Mouse (Mus musculus) granulocyte monocyte progenitor cell, adult 5-6 weeks (primary cell): ENCODE measurements at regions not wholly inside any gene's neighbourhood (a gene's known extent, or its start where the extent isn't known, plus 50 kb on each side); places are given as distances from the start of the nearest gene placed in this dataset.

Source experiments
- ATAC-seq: replicated peaks from 2 replicates; pipeline ENCODE4 v1.8.0; 2016; ENCODE audit warnings: mild to moderate bottlenecking, moderate TSS enrichment, inconsistent platforms; ENCODE audit not compliant: poor library complexity, severe bottlenecking

DNA sequence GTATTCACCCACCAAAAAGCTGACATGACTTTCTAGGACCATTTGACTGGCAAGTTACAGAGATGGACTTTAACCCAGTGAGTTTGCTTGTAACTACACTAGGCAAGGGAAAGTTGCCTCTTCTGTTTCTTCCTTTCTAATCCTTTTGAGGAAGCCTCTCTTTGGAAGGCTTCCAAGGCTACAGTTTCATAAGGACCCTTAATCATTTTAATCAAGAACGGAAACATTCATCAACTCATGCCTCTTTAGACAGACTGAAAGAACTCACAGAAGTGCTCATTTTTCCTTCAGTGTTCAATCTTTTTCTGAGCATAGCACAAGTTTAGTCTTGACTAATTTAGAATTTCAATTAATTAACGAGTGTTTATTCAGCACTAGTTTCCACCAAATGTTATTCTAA, 84.2 kb downstream of the Ddx1 start:
- ATAC-seq: no peak

DNA sequence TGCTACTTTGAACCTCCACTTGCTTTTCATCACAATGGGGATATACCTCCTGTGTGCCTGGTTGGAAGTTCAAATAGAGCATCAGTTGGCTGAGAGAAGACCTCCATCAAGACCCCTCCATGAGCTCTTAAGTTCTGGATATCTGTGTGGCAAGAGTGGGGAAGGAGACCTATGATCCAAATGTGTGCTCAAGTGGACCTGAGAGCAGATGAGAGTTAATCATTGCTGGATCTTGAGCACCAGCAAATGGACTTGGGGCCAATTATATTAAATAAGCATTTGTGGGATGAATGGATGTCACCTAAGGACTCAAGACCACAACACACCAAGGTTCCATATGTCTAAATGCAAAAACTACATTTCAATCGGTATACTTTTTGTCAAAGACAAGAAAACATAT, 88.0 kb downstream of the Ddx1 start:
- no peak for ATAC-seq

DNA sequence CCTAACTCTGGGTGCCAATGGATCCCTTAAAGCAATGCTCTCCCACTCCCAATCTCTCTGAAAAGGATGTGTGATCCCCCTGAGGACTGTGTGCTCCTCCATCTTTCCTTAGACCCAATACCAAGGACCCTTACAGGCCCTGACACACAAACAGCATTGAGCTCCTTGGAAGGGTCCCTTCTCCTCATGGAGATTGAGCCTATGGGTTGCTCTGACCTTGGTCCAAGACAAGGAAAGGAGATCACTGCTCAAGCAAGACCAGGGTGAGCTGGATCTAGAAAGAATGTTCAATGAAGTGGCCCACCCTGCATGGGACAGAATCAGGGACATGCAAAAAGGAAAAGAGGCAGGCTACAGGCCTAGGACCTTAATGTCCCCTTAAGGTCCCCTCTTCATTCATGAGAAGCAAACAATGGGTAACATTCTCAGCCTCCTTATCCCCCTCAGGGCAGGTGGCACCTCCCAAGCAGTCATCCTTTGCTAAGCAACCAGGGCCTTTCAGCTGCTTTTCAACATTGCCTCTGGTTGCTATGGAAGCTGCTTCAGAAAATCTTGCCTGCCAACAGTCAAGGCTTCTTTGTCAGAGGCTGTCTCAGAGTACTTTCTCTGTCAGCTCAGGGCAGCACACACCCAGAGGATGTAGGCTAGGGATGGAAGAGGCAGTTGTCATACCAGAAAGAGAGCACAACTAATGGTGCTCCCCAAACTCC, 89.5 kb downstream of the Ddx1 start:
- ATAC-seq: no peak

DNA sequence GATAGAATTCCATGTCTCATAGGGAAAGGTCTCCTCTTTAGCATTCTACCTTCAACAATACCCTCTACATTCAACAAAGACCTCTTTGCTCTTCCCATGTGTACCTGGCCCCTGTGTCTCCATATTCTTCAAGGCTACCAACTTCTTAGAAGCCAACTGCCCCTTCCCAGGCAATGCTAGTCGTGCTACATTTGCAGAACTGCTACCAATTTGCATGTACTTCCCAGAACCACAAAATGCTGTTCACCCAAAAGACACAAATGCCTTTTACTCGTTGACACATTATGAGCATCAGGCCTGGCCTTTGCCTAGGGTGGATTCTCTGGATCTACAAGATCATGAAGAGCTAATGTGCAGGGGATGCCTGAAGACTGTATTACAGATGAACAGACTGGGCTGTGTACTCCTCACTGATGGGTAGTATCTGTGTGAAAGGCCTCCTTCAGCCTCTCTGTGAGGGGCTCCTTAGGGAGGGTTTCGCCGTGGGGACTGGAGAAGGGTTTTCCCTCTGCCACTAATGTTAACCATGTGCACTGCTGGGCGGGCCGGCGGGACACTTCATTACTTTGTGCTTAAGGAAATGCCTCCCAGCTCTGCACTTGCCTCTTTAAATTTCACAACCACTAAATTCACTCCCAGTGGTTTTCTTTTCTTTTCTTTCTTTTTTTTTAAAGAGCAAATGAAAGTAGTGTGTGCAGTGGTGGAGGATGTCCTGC, 91.2 kb downstream of the Ddx1 start:
- no peak for ATAC-seq

DNA sequence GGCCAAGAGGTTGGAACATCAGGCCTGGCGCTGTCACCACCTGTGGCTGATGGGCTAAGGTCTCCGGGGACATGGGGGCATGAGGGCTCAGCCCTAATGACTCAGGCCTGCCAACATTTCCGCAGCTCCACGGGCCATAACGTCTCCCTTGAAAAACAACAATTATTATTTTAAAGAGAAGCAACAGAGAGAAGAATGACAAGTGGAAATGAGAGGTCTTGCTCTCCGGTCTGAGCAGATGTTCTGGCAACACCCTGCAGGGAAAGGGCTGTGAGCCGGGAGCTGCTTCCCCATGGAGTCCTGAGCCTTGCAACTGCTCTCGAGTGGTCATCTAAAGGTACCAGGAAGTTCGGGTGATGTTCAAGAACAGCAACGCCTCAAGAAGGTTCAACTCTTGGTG, 91.9 kb downstream of the Ddx1 start:
- ATAC-seq: no peak

DNA sequence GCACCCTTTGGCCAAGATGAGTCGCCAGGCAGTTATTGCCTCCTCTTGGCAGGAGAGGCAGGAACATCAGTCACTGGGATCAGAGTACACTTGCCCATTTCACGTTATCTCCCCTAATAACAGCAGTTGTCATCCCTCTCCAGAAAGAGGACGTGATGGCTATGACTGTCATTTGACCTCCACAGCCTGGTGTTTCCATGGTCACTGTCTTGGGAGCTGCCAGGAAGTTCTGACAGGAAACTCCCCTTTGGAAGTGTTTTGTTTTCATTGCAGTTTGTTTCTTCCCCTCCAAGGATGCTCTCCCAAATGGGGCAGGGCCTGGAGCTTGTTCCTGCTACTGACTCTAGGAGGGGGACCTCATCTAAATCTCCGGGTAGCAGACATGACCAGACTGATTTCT, 98.3 kb downstream of the Ddx1 start:
- ATAC-seq: no peak

DNA sequence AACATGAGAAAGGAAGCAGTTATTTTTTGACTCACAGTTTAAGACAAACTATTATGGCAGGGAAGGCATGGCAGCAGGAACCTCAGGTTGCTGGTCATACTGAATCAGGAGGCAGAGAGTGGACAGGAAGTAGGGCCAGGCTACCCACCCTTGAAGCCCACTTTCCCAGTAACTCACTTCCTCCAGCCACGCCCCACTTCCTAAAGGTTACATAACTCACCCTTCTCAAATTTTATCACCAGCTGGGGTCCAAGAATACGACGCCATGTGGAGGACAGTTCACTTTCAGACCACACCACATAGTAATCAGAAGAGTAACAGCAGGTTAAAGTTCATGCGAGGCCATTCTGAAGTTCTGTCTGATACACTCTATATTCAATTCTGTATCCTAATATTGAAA, 101.8 kb downstream of the Ddx1 start:
- ATAC-seq: no peak

DNA sequence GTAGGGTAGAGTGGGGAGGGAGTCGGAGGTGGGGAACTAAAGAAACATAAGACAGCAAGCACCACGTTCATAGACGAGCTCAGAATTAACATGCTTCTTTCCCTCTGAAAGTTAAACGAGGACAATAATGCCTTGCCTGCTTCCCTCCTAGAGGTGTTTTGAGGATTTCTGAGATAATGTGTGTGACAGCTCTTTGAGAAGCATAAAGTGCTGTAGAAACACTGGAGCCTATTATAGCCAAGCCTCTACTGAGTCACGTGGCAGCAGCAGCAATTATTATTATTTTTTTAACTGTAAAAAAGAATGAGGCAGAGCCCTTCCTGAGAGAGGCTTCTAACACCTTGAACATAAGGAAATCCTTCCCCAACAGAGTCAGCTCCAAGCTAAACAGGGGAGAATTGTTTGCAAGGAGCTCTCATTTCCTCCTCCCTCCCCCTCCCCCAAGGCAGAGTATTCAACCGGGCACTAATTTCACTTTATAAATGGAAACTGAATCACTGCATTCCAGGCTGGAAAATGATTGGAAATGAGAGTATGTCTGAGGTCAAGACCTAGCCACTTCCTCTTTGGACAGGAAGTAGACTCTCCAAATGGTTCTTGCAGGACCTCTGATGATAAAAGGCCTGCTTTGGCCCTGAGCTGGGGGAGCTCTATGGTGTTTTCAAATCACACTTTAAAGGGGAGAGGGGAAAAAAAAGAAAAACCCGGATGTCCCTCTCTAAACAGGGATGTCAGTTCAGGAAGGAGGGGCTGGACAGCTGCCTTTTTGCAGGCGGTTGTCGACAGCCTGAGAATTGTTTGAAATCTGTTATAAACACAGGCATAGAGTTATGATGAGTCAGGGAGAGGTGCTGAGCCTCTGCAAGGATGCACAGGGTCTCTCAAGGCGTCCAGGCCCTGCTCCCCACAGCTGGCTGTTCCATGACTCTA, 103.6 kb downstream of the Ddx1 start:
- no peak; the same call in 1 of the 2 replicates for ATAC-seq

DNA sequence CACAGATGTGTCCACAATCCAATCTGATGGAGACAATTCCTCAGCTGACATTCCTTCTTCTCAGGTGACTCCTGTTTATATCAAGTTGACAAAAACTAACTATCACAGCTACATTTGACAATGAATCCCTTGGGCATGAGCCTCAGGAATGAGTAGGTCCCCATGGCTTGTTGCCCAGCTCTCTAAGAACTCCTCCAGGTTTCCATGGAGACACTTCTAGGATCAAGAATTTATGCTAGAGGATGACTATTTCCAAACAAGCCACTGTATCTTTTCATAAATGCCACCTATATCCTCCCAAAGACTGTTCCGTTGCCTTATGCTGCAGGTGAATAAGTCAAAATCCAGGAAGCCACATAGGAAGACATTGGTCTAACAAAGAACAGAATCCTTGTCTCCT, 104.3 kb downstream of the Ddx1 start:
- no peak for ATAC-seq

DNA sequence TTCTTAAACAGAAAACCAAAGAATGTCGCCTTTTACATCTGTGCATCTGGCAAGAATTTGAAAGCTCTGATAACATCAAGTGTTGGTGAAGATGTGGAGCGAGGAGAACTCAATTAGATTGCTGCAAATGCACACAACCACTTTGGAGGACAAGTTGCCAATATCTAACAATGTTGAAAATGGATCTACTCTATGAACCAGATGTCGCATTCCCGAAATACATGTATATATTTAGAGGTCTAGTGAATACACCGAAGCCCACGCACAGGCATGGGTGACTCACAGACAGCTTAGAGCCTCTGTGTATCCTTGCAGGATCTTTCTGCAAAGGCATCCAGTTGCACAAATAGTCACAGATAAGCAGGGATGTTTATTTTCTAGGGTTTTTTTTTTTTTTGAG, 108.4 kb downstream of the Ddx1 start:
- ATAC-seq: no peak

DNA sequence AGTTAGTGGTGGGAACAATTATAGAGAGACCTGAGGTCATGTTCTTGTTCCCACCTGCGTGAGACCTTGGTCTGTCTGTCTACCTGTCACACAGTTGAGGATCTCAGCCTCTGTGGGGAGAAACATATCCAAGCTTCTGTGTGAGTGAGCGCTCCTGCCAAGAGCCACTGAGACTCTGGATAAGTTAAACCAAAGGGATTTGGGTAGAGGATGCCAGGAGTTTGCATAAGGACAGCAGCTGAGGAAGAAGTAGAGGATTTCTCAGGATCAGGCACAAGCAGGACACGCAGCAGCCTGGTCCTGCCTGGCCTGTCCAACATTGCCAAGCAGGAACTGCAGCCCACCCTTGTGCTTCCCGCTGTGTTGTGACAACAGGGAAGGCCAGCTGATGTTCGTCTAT, 109.8 kb downstream of the Ddx1 start:
- no peak for ATAC-seq

DNA sequence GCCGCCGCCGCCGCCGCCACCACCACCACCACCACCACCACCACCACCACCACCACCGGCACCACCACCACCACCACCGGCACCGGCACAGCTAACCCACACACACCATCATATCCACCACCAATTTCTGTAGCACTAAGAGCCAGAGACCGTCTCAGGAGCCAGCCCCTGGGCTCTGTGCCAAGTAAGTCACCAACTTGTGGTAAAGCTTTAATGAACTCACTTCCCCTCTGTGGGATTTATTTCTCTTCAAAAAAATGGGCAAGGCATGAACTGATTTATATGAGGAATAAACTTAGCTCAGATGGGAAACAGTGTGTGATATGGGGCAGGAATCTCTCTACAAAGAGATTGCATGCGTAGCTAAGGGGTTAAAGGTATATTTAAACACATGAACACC, 114.8 kb downstream of the Ddx1 start:
- ATAC-seq: peak; percentile 55; the same call in 1 of the 2 replicates

DNA sequence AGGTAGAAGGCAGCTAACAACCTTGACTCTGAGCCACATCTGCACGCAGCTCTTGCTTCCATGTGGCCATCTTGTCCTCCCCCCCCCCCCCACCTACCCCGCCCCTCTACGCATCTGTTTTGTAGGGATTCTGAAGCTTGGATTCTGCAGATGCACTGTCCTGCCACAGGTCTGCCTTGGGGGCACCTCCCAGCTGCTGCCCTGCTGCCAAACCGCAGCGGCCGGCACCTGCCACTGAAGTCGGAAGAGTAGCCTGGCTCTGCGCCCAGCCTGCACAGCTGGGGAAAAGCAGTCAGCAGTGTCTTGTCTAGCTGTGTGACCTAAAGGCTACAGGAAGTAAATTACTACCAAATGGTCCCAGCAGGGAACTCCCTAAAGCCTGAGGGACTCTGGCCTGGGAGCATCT, 119.3 kb downstream of the Ddx1 start:
- no peak for ATAC-seq

DNA sequence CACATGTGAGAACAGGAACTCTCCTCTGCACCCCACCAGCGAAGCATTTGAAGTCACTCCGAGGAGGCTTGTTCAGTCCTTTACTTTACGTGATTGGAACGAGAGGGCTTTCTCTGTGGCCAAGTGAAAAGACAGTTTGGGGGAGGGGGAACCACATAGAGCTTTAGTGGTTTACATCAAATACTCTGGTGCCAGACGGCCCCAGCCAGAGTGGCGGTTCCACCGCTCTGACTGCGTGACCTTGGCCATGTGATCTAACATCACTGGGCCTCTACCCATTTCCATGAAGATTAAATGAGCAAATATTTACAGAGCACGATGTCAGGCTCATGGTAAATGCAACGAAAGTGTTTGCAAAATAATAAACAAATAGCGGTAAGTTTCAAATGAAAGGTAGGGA, 121.6 kb downstream of the Ddx1 start:
- no peak for ATAC-seq

DNA sequence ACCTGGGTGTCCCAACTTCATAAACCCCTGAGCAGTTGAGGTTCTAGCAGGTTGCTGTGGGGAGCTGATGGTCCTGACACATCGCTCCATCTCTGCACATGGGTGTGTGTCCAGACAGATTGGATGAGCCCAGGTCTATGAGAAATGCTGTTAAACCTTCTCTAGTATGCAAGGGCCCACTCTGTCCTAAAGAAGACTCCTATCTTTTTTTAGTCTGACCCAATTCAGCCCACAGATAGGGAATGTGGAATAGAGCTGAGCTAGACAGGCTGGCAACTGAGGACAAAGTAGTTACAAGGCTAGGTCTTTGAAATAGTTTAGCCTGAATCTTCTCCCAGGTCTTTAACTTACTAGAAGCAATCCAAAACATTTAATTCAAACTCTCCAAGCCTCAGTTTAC, 124.0 kb downstream of the Ddx1 start:
- ATAC-seq: no peak

DNA sequence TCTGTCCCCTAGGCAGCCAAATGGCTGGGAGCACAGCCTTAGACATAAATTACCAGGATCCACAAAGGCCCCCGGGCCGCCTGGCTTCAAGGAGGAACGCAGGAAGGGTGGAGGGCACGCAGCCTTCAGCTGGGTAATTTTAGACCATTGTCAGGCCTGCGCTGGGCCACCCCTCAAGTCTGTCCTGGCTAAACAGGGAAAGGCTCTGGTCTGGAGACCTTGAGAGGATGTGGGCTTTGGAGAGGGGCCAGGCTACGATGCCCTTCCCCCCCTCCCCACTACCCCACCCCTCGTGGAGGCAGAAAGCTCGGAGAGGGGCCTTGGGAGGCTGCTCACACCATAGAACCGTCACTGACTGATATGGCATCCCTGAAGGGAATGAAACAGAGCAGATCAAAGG, 126.7 kb downstream of the Ddx1 start:
- no peak for ATAC-seq

DNA sequence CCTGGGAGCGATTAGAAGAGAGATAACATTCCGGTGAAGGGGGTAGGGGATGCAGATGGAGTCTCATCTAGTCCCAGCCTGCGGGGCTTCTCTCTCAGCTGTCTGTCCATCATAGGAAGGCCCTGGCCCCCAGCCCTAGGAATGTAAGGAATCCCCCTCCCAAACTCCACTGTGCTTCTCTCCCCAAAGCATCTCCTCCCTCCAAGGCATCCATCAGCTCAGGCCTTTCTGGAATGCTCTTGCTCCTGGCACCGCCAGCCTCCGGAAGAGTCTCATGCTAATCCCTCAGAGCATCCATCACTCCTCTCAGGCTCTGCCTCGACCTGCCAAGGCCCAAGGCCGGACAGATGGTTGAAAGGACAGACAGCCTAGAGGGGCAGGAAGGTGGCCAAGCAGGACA, 128.4 kb downstream of the Ddx1 start:
- no peak for ATAC-seq

DNA sequence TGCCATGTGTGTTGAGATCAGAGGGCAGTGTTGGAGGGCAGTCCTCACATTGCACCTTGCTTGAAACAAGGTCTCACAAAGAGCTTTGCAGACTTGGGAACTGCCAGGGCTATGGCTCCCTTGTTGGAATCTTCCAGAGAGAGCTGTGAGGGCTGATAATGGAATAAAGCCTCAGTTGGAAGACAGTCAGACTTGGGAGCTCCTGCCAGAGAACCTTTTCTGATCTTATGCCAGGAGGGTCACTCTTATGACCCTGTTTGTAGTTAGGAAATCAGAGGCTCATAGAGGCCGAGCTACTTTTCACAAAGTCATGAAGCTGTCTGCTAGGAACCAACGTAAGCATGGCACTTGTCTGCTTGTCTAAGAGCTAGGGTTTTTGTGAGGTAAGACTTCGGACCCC, 129.4 kb downstream of the Ddx1 start:
- no peak for ATAC-seq

DNA sequence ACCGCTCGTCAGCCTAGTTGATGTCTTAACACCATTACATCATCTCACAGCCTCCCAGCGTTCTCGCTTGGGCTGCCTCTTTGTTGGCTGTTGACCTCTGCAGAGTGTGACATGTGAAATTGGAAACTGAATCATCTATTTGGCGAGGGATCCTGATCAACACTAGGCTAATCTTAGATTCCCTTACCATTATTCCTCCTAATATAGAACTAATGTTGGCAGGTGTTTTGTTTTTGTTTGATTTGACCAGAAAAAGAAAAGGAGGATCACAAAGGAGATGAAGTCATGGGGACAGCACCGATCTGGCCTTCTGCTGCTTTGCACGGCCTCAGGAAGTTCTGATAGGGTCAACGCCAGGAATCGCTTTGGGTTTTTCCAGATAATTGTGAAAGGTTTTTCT, 131.0 kb downstream of the Ddx1 start:
- ATAC-seq: no peak

DNA sequence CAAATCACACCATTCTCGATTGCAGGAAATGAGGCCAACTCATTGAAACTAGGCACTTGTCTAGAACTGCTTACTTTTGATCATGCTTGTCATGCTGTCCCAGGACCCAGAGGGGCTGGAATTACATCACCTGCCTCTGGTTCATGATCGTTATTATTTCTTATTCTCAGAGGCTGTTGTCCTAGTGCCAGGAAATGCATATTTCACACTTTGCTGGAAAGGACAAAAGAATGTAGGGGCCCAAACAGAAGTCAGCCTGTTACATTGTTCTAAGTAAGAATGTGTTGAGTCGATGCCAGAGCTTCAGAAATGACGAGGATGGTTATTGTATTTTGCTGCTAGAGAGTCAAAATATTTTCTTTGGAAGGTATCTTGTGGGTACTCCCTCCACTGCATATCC, 134.7 kb downstream of the Ddx1 start:
- no peak for ATAC-seq

DNA sequence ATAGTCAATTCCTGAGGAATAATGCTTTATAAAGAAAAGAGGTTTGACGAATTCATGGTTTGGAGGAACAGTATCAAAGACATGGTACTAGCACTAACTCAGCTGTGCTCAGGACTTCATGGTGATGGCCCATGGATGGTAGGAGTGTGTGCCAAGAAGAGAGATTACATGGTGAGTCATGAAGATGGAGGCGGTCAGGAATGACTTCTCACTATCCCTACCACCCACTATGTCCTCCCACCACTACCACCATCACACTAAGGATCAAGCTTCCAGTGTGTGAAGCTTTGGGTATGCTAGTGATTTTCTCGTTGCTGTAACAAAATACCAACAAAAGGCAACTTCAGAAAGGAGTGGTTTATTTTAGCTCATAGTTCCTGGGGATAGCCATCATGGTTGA, 142.1 kb downstream of the Ddx1 start:
- no peak for ATAC-seq
